Mouse (Mus musculus): ENCODE results near the gene Tank.

DNA sequence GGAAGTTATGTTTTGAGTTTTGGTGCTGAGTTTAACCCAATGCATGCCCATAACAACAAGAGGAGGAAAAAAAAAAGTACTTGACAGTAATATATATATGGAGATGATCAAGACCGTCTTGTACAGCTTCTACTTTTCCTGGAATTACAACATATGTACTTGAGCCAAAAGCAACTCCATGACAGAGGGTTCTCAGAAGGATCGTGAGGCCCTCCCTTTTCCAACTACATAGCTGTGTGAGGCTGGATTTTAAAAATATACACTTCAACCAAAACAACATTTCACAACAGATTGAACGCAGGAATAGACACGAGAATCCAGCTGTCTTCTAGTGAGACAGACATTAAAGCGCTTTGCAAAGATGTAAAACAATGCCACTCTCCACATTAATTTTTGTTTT lies 26.7 kb upstream of the Tank start:
- no peak for TF ChIP-seq EP300 (IDR thresholded peaks at IDR 0.05; ENCODE audit: low read depth)
- no peak for TF ChIP-seq CTCF (IDR thresholded peaks at IDR 0.05; ENCODE audit: low read depth)

Data from liver, embryonic 14.5 days (tissue).